Mouse (Mus musculus) heart, embryonic 12.5 days (tissue): Measurements from ENCODE around the gene Zfp706. TPM values are rescaled to one million over a fixed set of nuclear protein-coding genes. Genes with fewer than 3 reads are reported as not detected.

Experiments
- ATAC-seq: fragments of 200-750 bp; cut with Nextera tagmentation; 2 replicates; pipeline ENCODE4 v1.8.0; 2017; ENCODE audit warnings: moderate TSS enrichment, moderate library complexity; ENCODE audit not compliant: insufficient number of reproducible peaks, low FRiP score
- H3K27ac ChIP-seq: fragments of 300-500 bp; sonication (generic); 2 replicates; pipeline ENCODE4 v1.5.1; 2016; ENCODE audit warnings: mild to moderate bottlenecking, moderate library complexity; ENCODE audit not compliant: poor library complexity, severe bottlenecking
- H3K27me3 ChIP-seq: fragments of 300-500 bp; sonication (generic); replicated peaks from 2 replicates; pipeline ENCODE4 v1.6.1; 2016; ENCODE audit warnings: mild to moderate bottlenecking, moderate library complexity
- H3K36me3 ChIP-seq: fragments of 300-500 bp; sonication (generic); 2 replicates; pipeline ENCODE4 v1.6.1; 2016; ENCODE audit warnings: mild to moderate bottlenecking, moderate library complexity
- H3K4me1 ChIP-seq: fragments of 300-500 bp; sonication (generic); replicated peaks from 2 replicates; pipeline ENCODE4 v1.6.1; 2016; ENCODE audit warnings: mild to moderate bottlenecking
- H3K4me2 ChIP-seq: fragments of 300-500 bp; sonication (generic); 2 replicates; pipeline ENCODE4 v1.6.1; 2016; ENCODE audit warnings: mild to moderate bottlenecking, moderate library complexity
- H3K4me3 ChIP-seq: fragments of 300-500 bp; sonication (generic); 2 replicates; pipeline ENCODE4 v1.5.1; 2016; ENCODE audit warnings: mild to moderate bottlenecking
- H3K9ac ChIP-seq: fragments of 300-500 bp; sonication (generic); 2 replicates; pipeline ENCODE4 v1.6.1; 2016; ENCODE audit warnings: mild to moderate bottlenecking, moderate library complexity
- H3K9me3 ChIP-seq: fragments of 300-500 bp; sonication (generic); replicated peaks from 2 replicates; pipeline ENCODE4 v1.6.1; 2016; ENCODE audit warnings: mild to moderate bottlenecking, moderate library complexity
- WGBS: fragments of 180-500 bp; shearing (Covaris S2); methylation state at CpG from one replicate; pipeline ENCODE4 v1.1.7; 2016; 5-methylcytosine and 5-hydroxymethylcytosine counted together
- polyA plus RNA-seq: library from polyadenylated mRNA; unstranded; fragments of >200 nt; fragmentation: Nextera tagmentation; extraction: Ambion mirVana; gene quantifications from 2 replicates; pipeline ENCODE4 v1.2.1, GENCODE M21; 2016

Gene Zfp706
- polyA plus RNA-seq, 1 experiment from 2014 or later = 459 TPM

DNA sequence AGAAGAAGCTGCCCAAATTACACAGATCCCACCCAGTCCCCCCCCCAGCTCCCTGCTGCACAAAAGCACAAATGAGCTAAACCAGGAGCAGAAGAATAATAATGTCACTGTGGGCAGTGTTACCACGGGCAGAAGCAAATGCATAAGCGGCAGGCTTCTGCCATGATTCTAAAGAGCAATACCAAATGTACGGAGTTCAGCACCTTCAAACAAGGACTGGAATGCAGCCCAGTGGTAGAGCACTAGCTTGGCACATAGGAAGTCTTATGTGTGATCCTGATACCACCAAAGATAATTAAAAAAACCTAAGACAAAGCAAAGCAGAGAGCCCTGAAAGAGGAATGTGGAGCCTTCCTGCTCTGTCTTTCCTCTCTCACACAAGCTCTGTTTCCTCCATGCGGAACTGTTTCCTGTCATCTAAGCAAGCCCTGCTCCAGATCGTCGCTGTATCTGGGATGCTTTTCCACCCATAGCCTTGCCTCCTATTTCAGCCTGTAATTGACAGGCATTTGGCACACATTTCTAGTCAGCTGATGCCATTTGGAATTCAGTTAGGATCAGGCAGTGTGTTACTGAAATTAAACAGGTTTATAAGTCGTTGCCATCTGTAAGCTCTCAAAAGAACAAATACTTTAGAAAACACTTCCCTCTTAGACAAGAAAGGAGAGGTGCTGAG lies 29.0 kb upstream of the Zfp706 start:
- Histone ChIP-seq H3K36me3 (no peaks in the 10 kb centered on the region), H3K4me2 (peak overlapping the region; percentile 14; the same call in 1 of the 2 replicates), H3K9me3 (no peaks in the 10 kb centered on the region), H3K27me3 (no peaks in the 10 kb centered on the region), H3K4me3 (no peak overlapping the region), H3K4me1 (peaks cover 16% of the 10 kb centered on the region), H3K27ac (peak overlapping the region; percentile 41), H3K9ac (no peak overlapping the region)
- WGBS = 31% methylated on average over 7 of the region's 7 CpGs
- ATAC-seq = peak; percentile 51; the same call in 1 of the 2 replicates

DNA sequence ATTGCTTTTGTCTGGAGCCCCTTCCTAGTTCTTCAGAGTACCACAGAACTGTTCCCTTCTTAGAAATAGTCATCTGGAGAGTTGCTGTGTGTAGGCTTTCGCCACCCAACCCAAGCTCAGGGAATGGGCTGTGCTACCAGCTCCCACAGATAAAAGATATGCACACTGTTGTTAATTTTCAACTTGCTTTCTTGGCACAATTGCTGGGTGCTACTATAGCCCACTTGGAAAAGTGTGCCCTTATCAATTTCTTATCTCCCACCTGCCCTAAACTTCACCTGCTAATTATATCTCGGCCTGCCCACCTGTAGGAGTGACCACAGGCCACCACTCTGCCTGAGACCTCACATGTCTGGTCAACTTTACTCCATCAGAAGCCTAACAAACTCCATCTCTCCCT lies 26.6 kb upstream of the Zfp706 start:
- no peak overlapping the region for H3K4me2 ChIP-seq
- H3K27me3 ChIP-seq = no peaks in the 10 kb centered on the region
- H3K4me1 ChIP-seq = peaks cover 26% of the 10 kb centered on the region
- no peak overlapping the region for H3K27ac ChIP-seq
- WGBS = 80% methylated on average over 2 of the region's 2 CpGs
- H3K4me3 ChIP-seq = no peak overlapping the region
- H3K9ac ChIP-seq = no peak overlapping the region
- no peaks in the 10 kb centered on the region for H3K9me3 ChIP-seq
- ATAC-seq = no peak
- H3K36me3 ChIP-seq = no peaks in the 10 kb centered on the region

DNA sequence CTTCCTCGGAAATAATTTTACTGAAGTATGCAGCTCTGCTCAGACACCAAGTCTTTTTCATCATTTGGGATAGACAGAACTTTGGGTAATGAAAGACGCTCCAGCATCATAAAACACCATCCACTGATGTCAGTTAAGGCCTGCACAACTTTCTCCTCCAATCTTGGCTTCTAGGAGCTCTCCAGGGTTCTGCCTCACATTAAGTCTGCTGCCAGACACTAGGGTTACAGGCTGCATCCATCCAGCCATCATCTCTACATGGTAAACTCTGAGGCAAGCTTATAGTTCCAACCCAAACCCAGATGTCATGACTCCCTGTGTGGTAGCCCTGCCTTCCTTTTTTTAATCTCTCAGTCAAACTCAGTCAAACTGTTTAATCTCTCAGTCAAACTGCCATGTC lies 25.9 kb upstream of the Zfp706 start:
- peaks cover 22% of the 10 kb centered on the region for H3K4me1 ChIP-seq
- H3K9me3 ChIP-seq = no peaks in the 10 kb centered on the region
- H3K4me3 ChIP-seq = no peak overlapping the region
- no peak overlapping the region for H3K4me2 ChIP-seq
- no peaks in the 10 kb centered on the region for H3K27me3 ChIP-seq
- WGBS = 84% methylated on average over 2 of the region's 2 CpGs
- no peak overlapping the region for H3K9ac ChIP-seq
- no peaks in the 10 kb centered on the region for H3K36me3 ChIP-seq
- H3K27ac ChIP-seq = no peak overlapping the region
- ATAC-seq = no peak

DNA sequence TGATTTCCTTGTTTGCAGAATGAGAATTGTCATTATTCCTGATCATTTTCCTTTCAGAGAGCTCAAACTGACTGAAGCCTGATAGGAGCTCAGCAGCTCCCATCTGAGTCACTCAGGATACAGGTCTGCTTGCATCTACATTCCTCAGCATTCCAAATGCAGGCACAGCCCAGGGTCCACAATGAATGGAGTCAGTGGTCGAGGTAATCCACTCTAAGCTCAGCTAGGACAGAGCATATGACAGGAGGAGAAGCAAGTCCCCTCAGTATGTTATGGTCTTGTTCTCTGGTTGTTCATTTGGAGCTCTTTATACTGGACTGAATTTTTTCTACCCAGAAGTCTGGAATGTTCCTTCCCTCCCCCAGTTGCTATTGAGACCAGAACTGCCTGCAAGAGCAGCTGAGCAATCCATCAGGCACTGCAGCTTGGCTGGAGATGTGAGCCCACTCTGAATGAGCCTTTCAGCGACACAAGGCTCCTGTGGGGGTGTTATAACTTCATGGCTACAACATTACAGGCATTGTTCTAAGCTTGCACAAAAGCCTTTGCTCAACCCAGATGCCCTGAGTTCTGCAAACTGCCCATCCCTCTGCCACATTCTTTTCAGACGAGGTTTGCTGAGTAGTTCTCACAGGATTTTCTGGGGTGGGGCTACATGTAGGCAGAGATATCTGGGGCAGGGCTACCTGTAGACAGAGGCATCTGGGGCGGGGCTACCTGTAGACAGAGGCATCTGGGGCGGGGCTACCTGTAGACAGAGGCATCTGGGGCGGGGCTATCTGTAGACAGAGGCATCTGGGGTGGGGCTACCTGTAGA lies 24.0 kb upstream of the Zfp706 start:
- Histone ChIP-seq H3K27me3 (no peaks in the 10 kb centered on the region), H3K4me1 (peaks cover 15% of the 10 kb centered on the region), H3K9ac (no peak overlapping the region), H3K36me3 (no peaks in the 10 kb centered on the region), H3K9me3 (no peaks in the 10 kb centered on the region), H3K27ac (no peak overlapping the region), H3K4me2 (no peak overlapping the region), H3K4me3 (no peak overlapping the region)
- no peak for ATAC-seq
- WGBS = 31% methylated on average over 6 of the region's 6 CpGs

DNA sequence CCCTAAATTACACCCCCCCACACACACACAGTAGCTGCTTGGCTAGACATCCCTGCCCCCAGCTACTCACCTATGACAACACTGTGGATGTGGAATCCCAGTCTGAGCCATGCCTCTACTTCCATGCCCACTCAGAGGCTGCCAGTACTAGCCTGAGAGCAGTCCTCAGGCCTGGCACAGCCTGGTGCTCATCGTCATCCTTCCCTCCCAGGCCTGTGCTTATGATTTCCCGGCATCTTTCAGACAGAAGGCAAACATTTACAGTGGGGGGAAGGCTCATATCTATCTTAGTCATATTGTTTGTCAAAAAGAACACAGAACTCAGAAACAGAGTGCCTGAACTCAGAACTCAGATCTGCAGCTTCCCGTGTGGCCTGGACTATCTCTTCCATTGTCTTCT lies 23.4 kb upstream of the Zfp706 start:
- 52% methylated on average over 3 of the region's 3 CpGs for WGBS
- no peak overlapping the region for H3K4me2 ChIP-seq

DNA sequence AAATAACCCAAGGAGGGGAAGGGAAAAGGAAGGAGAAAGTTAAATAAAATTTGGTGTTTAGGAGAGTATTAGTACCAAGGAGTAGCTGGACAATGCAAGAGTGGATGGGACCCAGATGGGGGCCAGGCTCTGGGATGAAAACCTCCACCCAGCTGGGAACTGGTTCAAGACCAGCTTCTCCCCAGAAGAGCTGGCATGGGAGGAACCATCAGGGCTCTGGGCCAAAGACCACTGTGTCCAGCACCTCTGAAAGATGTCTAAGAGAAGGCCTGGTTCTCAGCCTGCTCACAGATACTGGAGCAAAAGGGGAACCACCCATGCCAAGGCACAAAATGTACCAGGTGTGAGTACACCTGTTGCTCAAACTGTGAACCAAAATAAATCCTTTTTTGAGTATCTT lies 20.4 kb upstream of the Zfp706 start:
- no peak for ATAC-seq
- no peaks in the 10 kb centered on the region for H3K9me3 ChIP-seq
- H3K36me3 ChIP-seq = no peaks in the 10 kb centered on the region
- H3K4me3 ChIP-seq = no peak overlapping the region
- H3K4me1 ChIP-seq = peaks cover 15% of the 10 kb centered on the region
- H3K27ac ChIP-seq = no peak overlapping the region
- H3K27me3 ChIP-seq = no peaks in the 10 kb centered on the region
- H3K4me2 ChIP-seq = no peak overlapping the region
- no peak overlapping the region for H3K9ac ChIP-seq

More for the DNA sequence above, 23.4 kb upstream of the Zfp706 start:
- Histone ChIP-seq H3K9me3 (no peaks in the 10 kb centered on the region), H3K27me3 (no peaks in the 10 kb centered on the region), H3K4me1 (peaks cover 15% of the 10 kb centered on the region), H3K9ac (no peak overlapping the region), H3K4me3 (no peak overlapping the region), H3K36me3 (no peaks in the 10 kb centered on the region), H3K27ac (no peak overlapping the region)
- no peak for ATAC-seq

DNA sequence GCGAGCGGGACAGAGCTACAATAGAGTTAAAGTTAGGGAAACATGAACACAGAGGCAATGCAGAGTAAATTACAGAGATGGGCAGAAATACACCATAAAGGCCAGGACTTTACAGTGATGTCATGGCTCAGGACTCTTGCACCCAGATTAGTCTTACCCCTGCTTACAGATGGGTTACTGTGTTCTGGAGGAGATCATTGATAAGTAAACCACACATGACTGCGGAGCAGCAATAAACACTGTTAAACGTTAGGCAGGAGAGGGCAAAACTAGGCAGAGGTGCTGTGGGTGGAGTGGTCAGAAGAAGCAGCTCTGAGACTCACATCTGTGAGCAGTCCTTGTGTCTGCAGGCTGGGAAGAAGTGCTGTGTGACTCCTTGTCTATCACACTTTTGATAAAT lies 18.9 kb upstream of the Zfp706 start:
- no peak overlapping the region for H3K27ac ChIP-seq
- no peak overlapping the region for H3K4me2 ChIP-seq
- ATAC-seq = no peak
- WGBS = 60% methylated on average over 4 of the region's 4 CpGs
- no peaks in the 10 kb centered on the region for H3K27me3 ChIP-seq
- H3K4me3 ChIP-seq = no peak overlapping the region
- no peaks in the 10 kb centered on the region for H3K9me3 ChIP-seq
- H3K9ac ChIP-seq = no peak overlapping the region
- no peaks in the 10 kb centered on the region for H3K36me3 ChIP-seq
- H3K4me1 ChIP-seq = peaks cover 12% of the 10 kb centered on the region

DNA sequence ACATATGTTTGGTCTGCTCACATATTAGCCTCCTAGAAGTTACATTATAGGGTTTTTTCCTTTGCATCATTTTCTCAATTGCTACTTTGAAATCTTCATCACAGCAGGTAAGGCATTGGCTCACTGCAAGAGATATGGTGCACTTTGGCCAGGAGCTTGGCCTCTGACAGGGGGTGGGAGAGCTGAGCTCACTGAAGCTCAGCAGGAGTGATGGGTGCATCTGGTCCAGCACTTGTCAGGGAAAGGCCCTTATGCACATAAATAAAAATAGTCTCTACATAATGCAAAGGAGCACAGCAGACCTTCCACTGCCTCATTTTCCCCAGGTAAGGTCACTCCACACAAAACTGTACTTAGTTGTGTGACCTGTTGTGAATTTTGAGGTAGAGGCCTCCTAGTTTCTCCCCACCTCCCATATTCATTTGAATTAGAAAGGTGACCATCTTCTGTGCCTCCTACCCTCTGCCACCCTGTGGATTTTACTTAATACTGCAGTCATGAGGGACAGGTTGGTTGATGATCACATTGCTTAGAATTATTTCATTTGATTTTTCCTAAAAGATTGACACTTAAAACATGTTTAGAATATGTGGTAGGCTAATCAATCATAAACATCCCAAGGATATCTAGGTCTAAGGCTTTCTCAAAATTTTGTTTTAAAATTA lies 13.1 kb upstream of the Zfp706 start:
- no peak overlapping the region for H3K4me3 ChIP-seq
- no peak overlapping the region for H3K4me2 ChIP-seq
- no peaks in the 10 kb centered on the region for H3K4me1 ChIP-seq
- no peak for ATAC-seq
- no peaks in the 10 kb centered on the region for H3K9me3 ChIP-seq
- H3K27ac ChIP-seq = no peak overlapping the region
- no peaks in the 10 kb centered on the region for H3K27me3 ChIP-seq
- H3K9ac ChIP-seq = no peak overlapping the region
- H3K36me3 ChIP-seq = no peaks in the 10 kb centered on the region

DNA sequence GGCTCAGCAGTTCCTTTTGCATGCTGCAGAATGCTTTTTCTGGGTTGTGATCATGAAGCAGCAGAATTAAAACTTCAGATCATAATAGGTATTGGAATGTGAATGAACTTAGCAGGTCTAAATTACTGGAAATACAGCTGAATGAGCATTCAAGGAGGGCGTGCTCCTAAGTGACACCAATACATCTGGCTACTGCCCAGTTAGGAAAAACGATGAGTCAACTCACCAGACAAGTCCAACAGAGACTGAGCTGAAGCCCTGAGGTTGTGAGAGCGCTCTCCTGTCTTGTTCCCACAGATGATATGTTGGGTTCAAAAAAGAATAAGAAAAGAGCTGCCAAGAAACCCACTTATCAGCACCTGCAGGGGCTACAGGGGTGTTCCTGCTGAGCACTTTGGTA lies 11.9 kb upstream of the Zfp706 start:
- Histone ChIP-seq H3K4me1 (no peaks in the 10 kb centered on the region), H3K36me3 (no peaks in the 10 kb centered on the region), H3K9ac (no peak overlapping the region), H3K4me3 (no peak overlapping the region), H3K9me3 (no peaks in the 10 kb centered on the region), H3K27me3 (no peaks in the 10 kb centered on the region), H3K4me2 (no peak overlapping the region), H3K27ac (no peak overlapping the region)
- no peak for ATAC-seq
- 74% methylated on average over 3 of the region's 3 CpGs for WGBS

DNA sequence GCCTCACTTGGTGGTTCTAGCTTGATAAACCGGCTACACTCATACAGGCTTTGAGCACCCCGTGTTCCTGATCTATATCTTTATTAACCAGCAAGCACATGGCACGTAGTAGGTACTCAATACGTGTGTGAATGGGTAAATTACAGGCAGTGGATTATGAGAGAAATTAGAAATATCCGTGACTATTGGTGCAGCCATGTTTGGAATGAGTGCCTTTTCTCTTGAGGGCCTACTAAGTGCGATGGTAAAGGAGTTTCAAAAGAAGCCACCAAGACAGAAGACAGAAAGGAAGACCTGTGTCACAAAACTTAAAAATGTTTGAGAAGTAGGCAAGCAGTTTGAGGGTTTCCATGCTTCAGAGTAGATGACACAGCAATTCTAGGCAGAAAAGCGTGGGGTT lies 4.3 kb upstream of the Zfp706 start:
- 87% methylated on average over 7 of the region's 7 CpGs for whole genome bisulfite sequencing
- no peak for ATAC-seq

DNA sequence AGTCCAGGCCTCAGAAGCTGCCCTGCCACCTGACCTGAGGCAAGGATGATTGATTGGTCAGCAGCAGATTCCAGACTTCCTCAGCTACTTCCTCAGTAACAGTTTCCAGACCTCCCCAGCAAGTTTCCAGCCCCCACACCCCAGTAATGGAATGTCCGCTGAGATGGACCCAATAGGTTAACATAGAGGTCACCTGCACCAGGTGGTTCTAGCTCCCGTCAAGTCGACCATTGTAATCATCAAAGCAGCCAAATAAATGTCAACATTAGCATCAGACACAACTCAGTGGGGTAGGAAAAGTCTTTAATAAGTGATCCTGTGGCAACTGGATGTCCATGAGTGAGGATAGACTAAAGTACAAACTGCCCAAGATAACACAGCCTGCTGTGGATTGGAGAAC lies 3.7 kb upstream of the Zfp706 start:
- H3K36me3 ChIP-seq = no peaks in the 10 kb centered on the region
- H3K27me3 ChIP-seq = no peaks in the 10 kb centered on the region
- no peak overlapping the region for H3K9ac ChIP-seq
- H3K9me3 ChIP-seq = no peaks in the 10 kb centered on the region
- no peak for ATAC-seq
- 67% methylated on average over 3 of the region's 3 CpGs for WGBS
- peaks cover 4% of the 10 kb centered on the region; the same call in 1 of the 2 replicates for H3K4me1 ChIP-seq
- H3K4me3 ChIP-seq = no peak overlapping the region
- H3K27ac ChIP-seq = no peak overlapping the region
- H3K4me2 ChIP-seq = no peak overlapping the region

More for the DNA sequence above, 4.3 kb upstream of the Zfp706 start:
- no peaks in the 10 kb centered on the region for H3K36me3 ChIP-seq
- H3K27ac ChIP-seq = no peak overlapping the region
- no peaks in the 10 kb centered on the region for H3K27me3 ChIP-seq
- H3K4me3 ChIP-seq = no peak overlapping the region
- H3K4me2 ChIP-seq = no peak overlapping the region
- H3K9ac ChIP-seq = no peak overlapping the region
- H3K4me1 ChIP-seq = peaks cover 4% of the 10 kb centered on the region; the same call in 1 of the 2 replicates
- no peaks in the 10 kb centered on the region for H3K9me3 ChIP-seq
